Mouse (Mus musculus): ENCODE measurements around the gene Apoc2. TPM values are rescaled to one million over a fixed set of nuclear protein-coding genes. Genes with fewer than 3 reads are reported as not detected.

Apoc2 gene
- total RNA-seq, 2 experiments from 2014 or later = 0.74 TPM; not detected in 1

- peak; percentile 93 for DNase-seq (ENCODE audit: low spot score)
Observed at GRCm38 (mm10) chr7:19629361-19629734, 48.4 kb downstream of the Apoc2 start, which contains the start of gene Relb. Gene Relb, minus strand, starts transcription at chr7:19629438.

GRCm38 (mm10) chr7:19628536-19629360 is 49.0 kb downstream of the Apoc2 start:
- peak; percentile 96 for DNase-seq (ENCODE audit: low spot score)

DNA sequence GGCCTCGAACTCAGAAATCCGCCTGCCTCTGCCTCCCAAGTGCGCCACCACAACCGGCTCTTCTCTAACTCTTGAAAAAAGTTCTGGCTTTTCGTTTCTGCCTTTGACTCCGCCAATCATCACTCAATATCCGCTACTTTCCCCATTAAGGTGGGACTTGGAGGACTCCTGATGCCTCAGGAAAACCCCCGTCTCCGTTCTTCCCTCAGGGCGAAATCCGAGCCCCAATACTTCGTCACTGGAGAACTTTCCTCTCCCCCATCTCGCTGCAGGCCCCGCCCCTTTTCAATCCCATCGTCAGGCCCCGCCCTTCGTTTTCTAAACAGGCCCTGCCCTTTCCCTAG is 49.6 kb downstream of the Apoc2 start:
- peak; percentile 97 for DNase-seq (ENCODE audit: low spot score)

GRCm38 (mm10) chr7:19627721-19628120 is 50.0 kb downstream of the Apoc2 start:
- no peak for DNase-seq (ENCODE audit: low spot score)

GRCm38 (mm10) chr7:19623433-19623832 is 54.3 kb downstream of the Apoc2 start:
- no peak for DNase-seq (ENCODE audit: low spot score)

DNA sequence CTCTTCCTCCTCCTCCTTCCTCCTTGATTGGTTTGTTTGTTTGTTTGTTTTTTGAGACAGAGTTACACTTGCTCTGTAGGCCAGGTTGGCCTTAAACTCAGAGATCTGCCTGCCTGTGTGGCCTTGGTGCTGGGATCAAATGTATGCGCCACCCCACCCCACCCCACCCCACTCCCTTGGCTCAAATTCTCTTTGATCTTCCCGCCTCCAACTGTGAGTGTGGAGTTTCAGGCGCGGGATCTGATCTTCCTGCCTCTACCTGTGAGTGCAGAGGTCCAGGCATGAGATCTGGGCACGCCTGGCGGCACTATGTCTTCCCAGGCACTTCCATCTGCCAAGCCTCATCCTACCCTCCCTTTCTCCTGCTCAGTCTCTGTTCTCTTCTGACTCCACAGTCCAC is 55.5 kb downstream of the Apoc2 start:
- no peak for DNase-seq (ENCODE audit: low spot score)

Other genes with a start within 250 kb of the Apoc2 start
- 10 to 100 TPM; 18.5 to 20.8 TPM for gene Mark4, start 219.1 kb downstream of the Apoc2 start, total RNA-seq (2021)
- 1 to 10 TPM in 1 of 2 experiments, under 1 TPM in 1; 0.57 to 1.5 TPM for gene Exoc3l2, start 214.6 kb downstream of the Apoc2 start, total RNA-seq (2021)
- gene Bloc1s3, start 169.6 kb downstream of the Apoc2 start, total RNA-seq (2021) = 1 to 10 TPM; 1.9 to 2.2 TPM
- 1 to 10 TPM; 9.0 to 9.4 TPM for gene Trappc6a, start 169.5 kb downstream of the Apoc2 start, total RNA-seq (2021)
- not detected for gene Nkpd1, start 160.1 kb downstream of the Apoc2 start, total RNA-seq (2021)
- gene Ppp1r37, start 114.9 kb downstream of the Apoc2 start, total RNA-seq (2021) = 10 to 100 TPM; 43.4 to 47.5 TPM
- gene Zfp296, start 100.7 kb downstream of the Apoc2 start, total RNA-seq (2021) = under 1 TPM; 0.43 to 0.71 TPM
- gene Gemin7, start 100.3 kb downstream of the Apoc2 start, total RNA-seq (2021) = 10 to 100 TPM; 72.9 to 81.2 TPM
- 10 to 100 TPM in 1 of 2 experiments, 1 to 10 TPM in 1; 8.7 to 10.4 TPM for gene Clasrp, start 73.5 kb downstream of the Apoc2 start, total RNA-seq (2021)
- 10 to 100 TPM in 1 of 2 experiments, 1 to 10 TPM in 1; 6.7 to 11.0 TPM for gene Relb, start 48.5 kb downstream of the Apoc2 start, total RNA-seq (2021)
- 10 to 100 TPM; 46.8 to 47.3 TPM for gene Clptm1, start 12.9 kb downstream of the Apoc2 start, total RNA-seq (2021)
- gene Gm44805, start 3.5 kb upstream of the Apoc2 start, total RNA-seq (2021) = not detected
- gene Apoc4, start 3.5 kb upstream of the Apoc2 start, total RNA-seq (2021) = under 1 TPM in 1 of 2 experiments, not detected in 1; 0.95 TPM
- gene Apoc1, start 14.7 kb upstream of the Apoc2 start, total RNA-seq (2021) = 1 to 10 TPM in 1 of 2 experiments, under 1 TPM in 1; 0.84 to 4.3 TPM
- 10 to 100 TPM; 59.5 to 87.1 TPM for gene Apoe, start 21.2 kb upstream of the Apoc2 start, total RNA-seq (2021)
- 10 to 100 TPM; 40.8 to 44.0 TPM for gene Tomm40, start 37.5 kb upstream of the Apoc2 start, total RNA-seq (2021)
- gene Nectin2, start 72.5 kb upstream of the Apoc2 start, total RNA-seq (2021) = 1 to 10 TPM in 1 of 2 experiments, under 1 TPM in 1; 0.64 to 2.0 TPM
- 10 to 100 TPM; 17.4 to 28.5 TPM for gene Bcam, start 93.1 kb upstream of the Apoc2 start, total RNA-seq (2021)
- gene Cblc, start 118.9 kb upstream of the Apoc2 start, total RNA-seq (2021) = not detected
- 1 to 10 TPM; 1.0 to 2.0 TPM for gene Bcl3, start 144.8 kb upstream of the Apoc2 start, total RNA-seq (2021)
- gene Gm19345, start 174.1 kb upstream of the Apoc2 start, total RNA-seq (2021) = not detected
- not detected for gene Ceacam16, start 183.4 kb upstream of the Apoc2 start, total RNA-seq (2021)
- not detected for gene Ceacam19, start 210.0 kb upstream of the Apoc2 start, total RNA-seq (2021)
- gene Pvr, start 243.2 kb upstream of the Apoc2 start, total RNA-seq (2021) = 1 to 10 TPM; 4.3 to 7.6 TPM

All from gastrocnemius, adult 18-20 months (tissue).